Mouse (Mus musculus) T-helper 2 cell (primary cell): ENCODE results near the gene Abcg5.

ENCODE experiments used
- in situ Hi-C: fragments of 300-600 bp; cut with MboI, MseI; formaldehyde crosslinking; loops from one replicate; pipeline ENCODE4 v1.15.1; 2025; ENCODE audit warnings: high pct_unique_total_duplicates

Gene Abcg5

DNA sequence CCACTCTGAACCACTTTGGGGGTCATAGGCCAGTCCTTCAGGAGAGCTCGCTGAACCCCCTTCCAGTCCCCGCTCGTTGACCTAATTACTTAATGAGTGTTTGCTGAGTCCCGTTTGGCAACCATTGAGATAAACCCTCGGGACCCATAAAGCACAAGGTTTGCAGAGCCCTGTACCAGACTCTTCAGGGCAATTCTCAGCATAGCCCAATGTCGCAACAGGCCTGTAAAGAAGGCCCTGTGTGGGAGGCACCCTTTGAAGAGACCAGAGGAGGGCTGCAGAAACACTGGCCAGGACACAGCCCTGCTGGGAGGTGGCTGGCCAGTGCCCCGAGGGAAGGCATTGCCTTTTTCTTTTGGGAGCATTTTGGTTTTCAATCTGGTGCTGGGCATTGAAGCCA lies 70.8 kb downstream of the Abcg5 start:
- in situ Hi-C loops, result no loop called here

DNA sequence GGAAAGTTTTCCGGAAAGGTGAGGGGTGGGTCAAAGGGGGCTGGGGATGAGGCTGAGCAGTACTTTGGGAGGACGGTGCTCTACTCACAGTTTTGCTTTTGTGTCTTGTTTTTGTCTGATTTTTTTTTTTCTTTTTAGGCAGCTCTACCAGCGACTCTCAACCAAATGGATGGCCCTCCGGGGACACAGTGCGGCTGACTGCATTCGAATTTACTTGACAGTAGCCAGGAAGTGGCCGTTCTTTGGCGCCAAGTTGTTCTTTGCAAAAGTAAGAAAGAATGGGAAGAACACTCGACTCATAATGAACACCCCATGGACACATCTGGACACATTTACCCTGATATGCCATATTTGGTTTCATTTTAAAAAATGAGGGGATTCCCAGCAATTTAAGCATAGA lies 71.3 kb downstream of the Abcg5 start:
- in situ Hi-C loops, result no loop called here

DNA sequence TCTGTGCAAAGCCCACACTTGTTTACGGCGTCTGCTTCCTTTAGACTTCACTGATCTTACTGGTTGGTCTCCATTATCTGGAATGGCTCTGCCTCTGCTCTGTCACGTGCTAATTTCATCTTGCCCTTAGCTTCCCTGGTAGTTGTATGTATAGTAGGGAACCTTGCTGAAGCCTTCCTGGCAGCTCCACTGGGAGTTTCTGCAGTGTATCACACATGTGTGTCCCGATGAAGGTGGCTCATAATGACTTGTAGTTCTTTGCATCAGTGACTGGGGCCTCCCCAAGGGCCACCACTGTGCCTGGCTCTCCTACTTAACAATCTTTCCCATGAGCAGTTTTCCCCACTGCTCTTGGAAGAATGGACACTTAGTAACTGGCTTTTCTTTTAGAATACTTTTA lies 74.2 kb downstream of the Abcg5 start:
- in situ Hi-C loops, result no loop called here
